Mouse (Mus musculus) CD4-positive helper T cell, adult 2 months (primary cell): ENCODE results near the gene Rnf213.

Experiments used
- DNase-seq: peaks from one replicate; pipeline ENCODE4 v3.0.0-alpha.2; 2012; ENCODE audit warnings: low read depth, missing footprints, low spot score

The Rnf213 gene

GRCm38 (mm10) chr11:119435880-119436872, 43.3 kb downstream of the Rnf213 start:
- DNase-seq = no peak

DNA sequence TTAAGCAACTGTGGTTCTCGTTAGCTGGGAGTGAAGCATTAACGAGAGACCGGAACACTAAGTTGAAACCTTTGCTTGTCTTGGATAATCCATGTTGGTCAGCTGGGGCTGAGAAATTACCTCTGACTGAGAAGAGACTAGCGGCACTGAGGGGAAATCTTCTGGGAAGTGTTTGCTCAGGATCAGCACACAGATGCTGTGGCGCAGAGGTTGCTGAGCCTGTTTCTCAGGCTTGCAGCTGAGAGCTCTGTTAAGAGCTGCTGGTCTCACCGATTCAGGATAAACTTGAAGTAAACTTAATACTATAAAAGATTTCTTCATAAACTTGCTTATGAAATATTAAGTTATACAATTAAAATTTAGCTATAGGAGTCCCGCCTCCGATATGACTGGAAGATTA, 45.9 kb downstream of the Rnf213 start:
- no peak for DNase-seq

DNA sequence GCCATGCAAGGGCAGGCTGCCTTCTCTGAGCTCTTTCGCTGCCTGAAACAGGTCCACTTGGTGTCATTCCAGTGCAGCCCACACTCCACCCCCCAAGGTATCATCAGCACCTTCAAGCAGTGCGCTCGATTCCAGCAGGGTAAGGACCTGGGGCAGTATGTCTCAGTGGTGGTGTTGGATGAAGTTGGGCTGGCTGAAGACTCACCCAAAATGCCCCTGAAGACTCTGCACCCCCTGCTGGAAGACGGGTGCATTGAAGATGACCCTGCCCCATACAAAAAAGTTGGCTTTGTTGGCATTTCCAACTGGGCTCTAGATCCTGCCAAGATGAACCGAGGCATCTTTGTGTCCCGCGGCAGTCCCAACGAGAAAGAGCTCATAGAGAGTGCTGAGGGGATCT, 49.3 kb downstream of the Rnf213 start:
- no peak for DNase-seq

DNA sequence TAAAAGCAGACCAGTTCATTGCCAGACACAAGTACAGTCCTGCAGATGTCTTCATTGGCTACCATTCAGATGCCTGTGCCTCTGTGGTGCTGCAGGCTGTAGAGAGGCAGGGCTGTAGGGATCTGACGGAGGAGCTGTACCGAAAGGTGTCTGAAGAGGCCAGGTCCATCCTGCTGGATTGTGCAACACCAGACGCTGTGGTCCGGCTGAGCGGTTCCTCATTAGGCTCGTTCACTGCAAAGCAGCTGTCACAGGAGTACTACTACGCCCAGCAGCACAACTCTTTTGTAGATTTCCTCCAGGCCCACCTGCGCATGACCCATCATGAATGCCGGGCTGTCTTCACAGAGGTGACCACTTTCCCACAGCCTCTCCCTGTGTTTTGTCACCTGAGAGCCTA, 50.5 kb downstream of the Rnf213 start:
- no peak for DNase-seq

- no peak for DNase-seq
Measured at GRCm38 (mm10) chr11:119456097-119456496, 63.2 kb downstream of the Rnf213 start.

- no peak for DNase-seq
Measured at GRCm38 (mm10) chr11:119477876-119478275, 85.0 kb downstream of the Rnf213 start.

GRCm38 (mm10) chr11:119490861-119491689, 98.2 kb downstream of the Rnf213 start, which contains the start of gene Endov:
Gene Endov, plus strand, starts transcription at chr11:119491347.
- DNase-seq = peak; percentile 96

- no peak for DNase-seq
Measured at GRCm38 (mm10) chr11:119491690-119492087, 98.8 kb downstream of the Rnf213 start.

DNA sequence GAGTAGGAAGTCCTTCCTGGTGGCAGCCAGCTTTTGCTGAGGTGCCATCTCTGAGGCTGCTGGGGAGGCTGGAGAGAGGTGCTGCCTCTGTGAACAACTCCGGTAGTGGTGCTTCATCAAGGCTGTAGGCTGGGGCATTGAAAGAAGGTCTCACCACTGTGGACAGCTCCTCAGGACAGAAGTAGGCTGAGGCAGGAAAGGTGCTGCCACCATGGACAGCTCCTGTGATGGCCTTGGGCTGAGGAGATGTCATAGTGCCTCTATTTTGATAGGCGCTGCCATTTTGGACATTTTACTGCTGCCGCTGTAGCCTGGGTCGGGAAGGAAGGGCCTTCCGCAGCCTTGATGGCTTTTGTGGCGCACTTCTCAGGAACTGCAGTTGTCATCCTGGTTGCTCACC, 99.9 kb downstream of the Rnf213 start:
- peak; percentile 19 for DNase-seq

DNA sequence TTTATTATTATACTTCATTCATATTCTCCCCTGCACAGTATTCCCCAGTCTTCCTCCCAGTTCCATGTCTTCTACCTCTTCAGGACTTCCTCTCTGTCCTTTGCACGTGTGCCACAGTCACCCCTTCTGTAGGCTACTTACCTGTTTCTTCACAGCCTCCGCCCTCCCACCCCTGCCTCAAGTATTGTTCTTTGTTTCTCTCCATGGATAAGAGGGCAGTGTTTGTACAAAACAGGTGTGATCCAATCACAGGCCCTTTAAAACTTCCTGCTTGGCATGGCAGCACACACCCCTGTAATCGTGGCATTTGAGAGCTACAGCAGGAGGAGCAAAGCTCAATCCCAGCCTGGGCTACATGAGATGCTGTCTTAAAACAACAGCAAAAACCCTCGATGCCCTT, 100.6 kb downstream of the Rnf213 start:
- DNase-seq = no peak

DNA sequence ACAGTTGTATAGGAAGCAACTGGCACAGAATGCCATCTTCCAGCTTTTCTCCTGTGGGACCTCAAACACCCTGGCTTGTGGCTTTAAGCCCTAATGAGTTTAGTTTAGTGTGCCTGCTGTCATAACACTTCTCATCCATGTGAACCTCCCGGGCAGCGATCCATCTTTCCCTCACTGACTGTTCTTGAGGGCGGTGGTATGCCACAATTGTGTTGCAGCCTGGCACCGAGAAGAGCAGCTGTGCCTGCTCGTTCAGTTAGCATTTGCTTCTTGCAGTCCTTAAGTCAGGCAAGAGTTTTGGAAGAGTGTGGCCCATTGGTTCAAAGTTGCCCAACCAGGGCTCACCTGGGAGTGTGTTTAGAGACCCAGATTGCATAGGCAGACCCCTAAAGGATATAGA, 103.2 kb downstream of the Rnf213 start:
- DNase-seq = no peak

GRCm38 (mm10) chr11:119497451-119497850, 104.6 kb downstream of the Rnf213 start:
- DNase-seq = no peak

DNA sequence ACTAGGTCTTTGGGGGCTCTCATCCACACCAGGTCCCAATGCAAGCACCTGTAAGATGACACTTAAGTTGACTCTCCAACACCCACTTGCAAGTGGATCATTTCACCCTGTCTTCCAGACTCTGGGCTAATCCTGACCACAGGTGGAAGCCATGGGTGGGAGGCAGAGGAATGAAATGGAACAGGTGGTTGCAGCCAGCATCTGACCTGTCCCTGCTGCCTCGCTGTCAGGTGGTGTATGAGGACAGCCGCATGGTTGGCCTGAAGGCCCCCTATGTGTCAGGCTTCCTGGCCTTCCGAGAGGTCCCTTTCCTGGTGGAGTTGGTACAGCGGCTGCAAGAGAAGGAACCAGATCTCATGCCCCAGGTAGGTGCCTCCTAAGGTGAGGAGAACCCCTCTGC, 106.4 kb downstream of the Rnf213 start:
- DNase-seq = no peak

DNA sequence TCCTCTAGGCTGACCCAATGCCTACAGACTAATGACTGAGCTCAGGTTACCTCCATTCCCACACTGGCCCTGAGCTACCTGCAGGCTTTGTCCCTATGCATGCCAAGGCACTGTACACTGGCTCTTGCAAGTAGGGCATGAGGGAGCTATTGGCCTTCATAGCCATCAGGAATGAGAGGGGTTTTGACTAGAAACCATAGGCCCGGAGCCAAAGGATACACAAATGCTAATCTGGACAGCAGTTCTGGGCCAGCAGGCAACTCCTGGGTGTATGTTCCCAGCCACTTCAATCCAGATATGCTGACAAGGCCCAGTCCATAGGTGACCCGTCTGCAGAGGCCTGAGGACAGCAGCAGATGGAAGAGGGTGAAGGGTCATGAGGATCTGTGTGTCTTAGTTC, 107.1 kb downstream of the Rnf213 start:
- no peak for DNase-seq

GRCm38 (mm10) chr11:119503675-119504074, 110.8 kb downstream of the Rnf213 start:
- DNase-seq = peak; percentile 44

DNA sequence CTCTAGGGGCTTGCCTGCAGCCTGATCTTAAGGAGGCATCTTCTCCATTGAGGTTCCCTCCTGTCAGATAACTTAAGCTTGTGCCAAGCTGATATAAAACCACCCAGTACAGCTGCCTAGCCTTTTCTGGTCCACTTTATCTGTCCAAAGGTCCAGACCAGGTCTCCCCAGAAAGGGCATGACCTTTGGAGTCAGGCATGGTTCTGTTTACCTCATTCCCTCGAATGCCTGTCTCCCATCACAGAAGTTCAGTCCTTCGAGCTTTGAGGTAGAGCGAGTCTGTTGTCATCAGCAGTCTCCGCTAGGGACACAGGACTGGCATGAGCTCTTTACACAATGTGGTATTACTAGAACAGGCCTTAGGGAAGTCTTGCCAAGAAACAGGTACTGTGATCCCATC, 113.5 kb downstream of the Rnf213 start:
- no peak for DNase-seq

DNA sequence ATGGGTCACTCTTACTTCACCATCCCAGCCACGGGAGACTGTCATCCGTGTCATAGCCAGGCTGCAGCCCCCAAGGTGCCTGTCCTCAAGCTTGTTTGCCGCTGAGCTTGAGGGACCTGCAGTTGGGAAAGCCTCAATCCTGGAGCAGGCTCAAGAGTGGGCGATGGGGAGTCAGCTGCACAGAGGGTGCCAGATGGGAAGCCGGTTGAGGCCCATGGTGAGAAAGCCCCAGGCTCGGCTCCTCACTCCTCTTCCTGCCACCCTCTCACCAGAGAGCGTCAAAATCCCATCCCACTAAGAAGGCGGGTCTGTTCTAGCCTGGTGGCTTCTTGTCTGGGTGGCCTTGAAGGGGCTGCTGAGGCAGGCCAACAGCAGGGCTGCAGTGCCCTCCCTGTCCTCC, 114.9 kb downstream of the Rnf213 start:
- no peak for DNase-seq

GRCm38 (mm10) chr11:119509165-119509776, 116.4 kb downstream of the Rnf213 start:
- no peak for DNase-seq

DNA sequence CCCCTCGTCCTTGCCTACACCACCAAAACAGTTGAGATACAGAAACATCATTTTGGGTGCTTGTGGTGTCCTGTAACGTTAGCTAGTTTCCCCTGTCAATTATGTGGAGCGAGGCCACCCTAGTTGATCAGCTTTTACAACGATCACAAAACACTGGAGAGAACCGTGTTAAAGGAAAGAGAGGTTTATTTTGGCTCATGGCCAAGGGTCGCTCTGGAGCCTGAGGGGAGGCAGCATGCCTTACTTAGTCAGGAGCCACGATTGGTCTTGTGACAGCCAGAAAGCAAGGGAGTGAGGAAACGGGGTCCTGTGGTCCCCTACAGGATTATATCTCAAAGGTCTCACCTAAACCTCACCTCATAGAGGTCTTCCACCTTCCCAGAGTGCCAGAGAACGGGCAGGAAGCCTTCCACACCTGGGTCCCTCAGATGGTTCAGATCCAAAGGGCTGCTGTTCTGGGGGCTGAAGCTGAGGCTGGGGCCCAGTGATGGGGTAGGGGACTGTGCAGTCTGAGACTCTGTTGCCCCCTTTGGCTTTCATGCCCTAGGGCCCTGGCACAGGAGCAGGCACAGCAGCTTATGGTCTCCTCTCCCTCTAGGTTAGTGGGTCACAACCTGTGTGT, 120.2 kb downstream of the Rnf213 start:
- DNase-seq = no peak

- DNase-seq = no peak
Measured at GRCm38 (mm10) chr11:119514108-119514860, 121.4 kb downstream of the Rnf213 start.
